Mouse (Mus musculus): Measurements from ENCODE around the gene Begain. TPM values are rescaled to one million over a fixed set of nuclear protein-coding genes. Genes with fewer than 3 reads are reported as not detected.

The Begain gene
- polyA plus RNA-seq, 1 experiment = 1.7 TPM

DNA sequence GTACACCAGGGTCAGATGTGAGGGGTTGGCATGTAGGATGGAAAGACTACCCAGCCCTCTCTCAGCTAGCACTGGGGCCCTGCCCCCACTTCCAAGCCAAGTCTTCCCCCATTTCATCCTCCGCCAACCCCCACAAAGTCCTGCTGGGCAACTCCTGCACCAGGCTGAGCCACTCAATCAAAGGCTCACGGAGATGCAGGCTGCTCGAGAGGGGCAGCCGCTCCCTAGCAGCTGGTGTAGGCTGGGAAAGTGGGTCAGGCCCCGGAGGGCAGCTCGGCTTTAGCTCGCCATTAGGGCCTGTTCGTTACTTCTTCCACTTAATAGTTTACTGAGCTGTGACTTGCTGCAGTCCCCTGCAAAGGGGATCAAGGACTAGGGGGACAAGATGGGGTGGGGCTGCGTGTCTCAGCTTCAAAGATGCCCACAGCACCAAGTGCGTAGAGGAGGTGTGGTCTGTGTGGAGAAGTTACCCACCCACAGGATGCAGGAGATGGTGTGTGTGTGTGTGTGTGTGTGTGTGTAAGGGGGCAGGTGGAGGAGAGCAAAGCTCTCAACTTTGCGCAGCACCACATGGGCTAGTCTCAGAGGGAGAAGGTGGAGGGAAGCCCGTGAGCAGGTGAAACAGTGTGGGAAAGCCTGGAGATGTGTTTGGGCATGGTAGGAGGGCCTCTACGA is 22.6 kb upstream of the Begain start:
- Histone ChIP-seq H3K4me1 (ENCODE audit: control insufficient read depth, insufficient read depth, insufficient read length, low read length) (no peaks in the 10 kb centered on the region), H3K27ac (ENCODE audit: insufficient read depth, low read depth, low read length) (no peak overlapping the region), H3K36me3 (ENCODE audit: control insufficient read depth, insufficient read depth, low read length) (no peaks in the 10 kb centered on the region), H3K4me3 (ENCODE audit: low read depth, low read length) (no peak overlapping the region), H3K27me3 (ENCODE audit: control insufficient read depth, insufficient read depth, low read length) (no peaks in the 10 kb centered on the region)
- no peak for TF ChIP-seq POLR2A (IDR thresholded peaks at IDR 0.05; ENCODE audit: low read depth, low read length)
- TF ChIP-seq CTCF (IDR thresholded peaks at IDR 0.05; ENCODE audit: extremely low read depth, insufficient read length, insufficient replicate concordance, low read depth, low read length) = no peak
- 75% methylated on average over 13 of the region's 13 CpGs for WGBS

DNA sequence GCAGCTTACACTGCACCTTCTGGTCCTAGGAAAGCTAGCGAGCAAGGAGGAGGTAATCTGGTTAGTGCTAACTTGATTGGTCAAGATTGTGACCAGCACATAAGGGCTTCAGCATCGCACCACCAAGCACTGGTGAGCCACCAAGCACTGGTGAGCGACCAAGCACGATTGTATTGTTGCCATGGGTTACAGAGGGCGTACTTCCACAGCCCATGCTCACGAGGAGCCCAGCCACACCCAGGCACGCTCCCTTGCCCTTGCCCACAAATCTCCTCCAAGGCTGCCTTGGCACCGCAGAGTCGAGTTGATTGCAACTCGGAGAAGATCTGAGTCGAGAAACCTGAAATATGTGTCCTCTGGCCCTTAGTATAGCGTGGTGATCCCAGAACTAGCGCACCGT is 22.0 kb upstream of the Begain start:
- TF ChIP-seq POLR2A (IDR thresholded peaks at IDR 0.05; ENCODE audit: low read depth, low read length) (no peak), CTCF (IDR thresholded peaks at IDR 0.05; ENCODE audit: extremely low read depth, insufficient read length, insufficient replicate concordance, low read depth, low read length) (no peak)
- 78% methylated on average over 14 of the region's 14 CpGs for WGBS
- H3K36me3 ChIP-seq (ENCODE audit: control insufficient read depth, insufficient read depth, low read length) = no peaks in the 10 kb centered on the region
- H3K27ac ChIP-seq (ENCODE audit: insufficient read depth, low read depth, low read length) = no peak overlapping the region
- H3K27me3 ChIP-seq (ENCODE audit: control insufficient read depth, insufficient read depth, low read length) = no peaks in the 10 kb centered on the region
- no peaks in the 10 kb centered on the region for H3K4me1 ChIP-seq (ENCODE audit: control insufficient read depth, insufficient read depth, insufficient read length, low read length)
- no peak overlapping the region for H3K4me3 ChIP-seq (ENCODE audit: low read depth, low read length)

DNA sequence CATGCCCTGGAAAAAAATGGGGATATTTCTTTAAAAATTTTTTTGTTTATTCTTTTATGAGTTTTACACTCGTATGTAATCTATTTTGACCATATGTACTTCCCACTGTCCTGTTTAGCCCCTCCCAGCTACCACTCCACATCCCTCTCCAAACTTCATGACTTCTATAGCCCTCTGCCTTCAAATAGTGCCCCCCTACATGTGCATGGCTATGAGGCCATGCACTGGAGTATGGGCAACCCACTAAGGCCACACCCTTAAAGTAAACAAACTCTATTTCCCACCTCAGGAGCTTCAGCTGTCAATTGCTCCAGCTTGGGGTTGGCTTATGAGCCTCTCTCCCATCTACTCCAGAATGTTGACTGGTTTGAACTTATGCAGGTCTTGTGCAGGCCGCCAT is 18.1 kb upstream of the Begain start:
- H3K4me1 ChIP-seq (ENCODE audit: control insufficient read depth, insufficient read depth, insufficient read length, low read length) = no peaks in the 10 kb centered on the region
- 58% methylated on average over 2 of the region's 2 CpGs for WGBS
- H3K36me3 ChIP-seq (ENCODE audit: control insufficient read depth, insufficient read depth, low read length) = no peaks in the 10 kb centered on the region
- H3K27ac ChIP-seq (ENCODE audit: insufficient read depth, low read depth, low read length) = no peak overlapping the region
- TF ChIP-seq POLR2A (IDR thresholded peaks at IDR 0.05; ENCODE audit: low read depth, low read length) = no peak
- no peak for TF ChIP-seq CTCF (IDR thresholded peaks at IDR 0.05; ENCODE audit: extremely low read depth, insufficient read length, insufficient replicate concordance, low read depth, low read length)
- H3K27me3 ChIP-seq (ENCODE audit: control insufficient read depth, insufficient read depth, low read length) = no peaks in the 10 kb centered on the region
- no peak overlapping the region for H3K4me3 ChIP-seq (ENCODE audit: low read depth, low read length)

DNA sequence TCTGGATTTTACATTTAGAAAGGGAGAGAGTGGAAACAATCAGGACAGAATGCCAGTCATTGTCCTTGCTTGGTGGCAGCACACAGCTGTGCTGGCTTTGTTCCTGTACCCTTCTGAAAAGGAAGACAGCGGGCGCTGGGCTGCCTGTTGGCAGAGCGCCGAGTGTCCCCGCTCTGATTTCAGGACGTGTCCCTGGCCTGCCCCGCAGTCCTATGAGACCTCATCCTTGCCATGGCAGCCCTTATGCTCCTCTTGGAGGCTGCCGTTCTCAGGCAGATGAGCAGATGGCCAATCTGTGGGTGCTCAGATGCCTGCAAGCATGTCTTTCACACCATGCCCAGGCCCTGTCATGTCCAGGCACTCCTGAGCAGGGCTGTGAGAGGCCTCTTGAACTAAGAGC is 17.7 kb upstream of the Begain start:
- H3K4me3 ChIP-seq (ENCODE audit: low read depth, low read length) = no peak overlapping the region
- 87% methylated on average over 8 of the region's 8 CpGs for WGBS
- no peaks in the 10 kb centered on the region for H3K36me3 ChIP-seq (ENCODE audit: control insufficient read depth, insufficient read depth, low read length)
- TF ChIP-seq POLR2A (IDR thresholded peaks at IDR 0.05; ENCODE audit: low read depth, low read length) (no peak), CTCF (IDR thresholded peaks at IDR 0.05; ENCODE audit: extremely low read depth, insufficient read length, insufficient replicate concordance, low read depth, low read length) (no peak)
- no peak overlapping the region for H3K27ac ChIP-seq (ENCODE audit: insufficient read depth, low read depth, low read length)
- no peaks in the 10 kb centered on the region for H3K27me3 ChIP-seq (ENCODE audit: control insufficient read depth, insufficient read depth, low read length)
- H3K4me1 ChIP-seq (ENCODE audit: control insufficient read depth, insufficient read depth, insufficient read length, low read length) = no peaks in the 10 kb centered on the region

DNA sequence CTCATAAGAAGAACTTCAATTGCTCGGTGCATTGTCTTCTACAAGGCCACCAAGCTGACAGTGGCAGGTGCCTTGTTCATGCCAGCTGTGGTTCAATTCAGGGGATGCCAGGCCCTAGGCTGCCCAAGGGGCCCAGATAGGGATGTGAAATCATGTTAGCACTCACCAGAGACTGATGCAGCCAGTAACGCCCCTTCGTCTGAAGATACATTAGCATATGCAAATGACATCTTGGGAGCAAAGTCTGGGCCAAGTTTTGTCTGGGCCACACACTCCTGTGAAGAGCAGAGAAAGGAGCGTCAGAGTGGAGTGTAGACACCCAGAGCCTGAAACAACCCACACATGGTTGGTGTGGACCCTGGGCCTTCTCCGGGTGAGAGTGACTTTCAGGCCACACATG is 17.0 kb upstream of the Begain start:
- Histone ChIP-seq H3K4me1 (ENCODE audit: control insufficient read depth, insufficient read depth, insufficient read length, low read length) (no peaks in the 10 kb centered on the region), H3K36me3 (ENCODE audit: control insufficient read depth, insufficient read depth, low read length) (no peaks in the 10 kb centered on the region), H3K4me3 (ENCODE audit: low read depth, low read length) (no peak overlapping the region), H3K27ac (ENCODE audit: insufficient read depth, low read depth, low read length) (no peak overlapping the region), H3K27me3 (ENCODE audit: control insufficient read depth, insufficient read depth, low read length) (no peaks in the 10 kb centered on the region)
- WGBS = 73% methylated on average over 5 of the region's 5 CpGs
- no peak for TF ChIP-seq POLR2A (IDR thresholded peaks at IDR 0.05; ENCODE audit: low read depth, low read length)
- no peak for TF ChIP-seq CTCF (IDR thresholded peaks at IDR 0.05; ENCODE audit: extremely low read depth, insufficient read length, insufficient replicate concordance, low read depth, low read length)

DNA sequence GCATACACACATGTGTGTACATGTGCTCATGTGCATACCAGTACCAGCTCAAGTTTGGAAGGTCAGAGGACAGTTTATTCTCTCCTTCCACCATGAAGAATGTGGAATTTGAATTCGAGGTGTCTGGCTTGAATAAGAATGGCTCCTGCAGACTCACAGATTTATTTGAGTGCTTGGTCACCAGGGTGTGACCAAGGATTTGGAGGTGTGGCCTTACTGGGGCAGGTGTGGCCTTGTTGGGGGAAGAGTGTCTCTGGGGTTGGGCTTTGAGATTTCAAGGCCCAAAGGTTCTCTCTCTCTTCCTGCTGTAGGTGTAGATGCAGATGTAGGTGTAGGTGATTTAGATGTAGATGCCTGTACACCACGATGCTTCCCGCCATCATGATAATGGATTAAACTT is 15.5 kb upstream of the Begain start:
- H3K27ac ChIP-seq (ENCODE audit: insufficient read depth, low read depth, low read length) = no peak overlapping the region

DNA sequence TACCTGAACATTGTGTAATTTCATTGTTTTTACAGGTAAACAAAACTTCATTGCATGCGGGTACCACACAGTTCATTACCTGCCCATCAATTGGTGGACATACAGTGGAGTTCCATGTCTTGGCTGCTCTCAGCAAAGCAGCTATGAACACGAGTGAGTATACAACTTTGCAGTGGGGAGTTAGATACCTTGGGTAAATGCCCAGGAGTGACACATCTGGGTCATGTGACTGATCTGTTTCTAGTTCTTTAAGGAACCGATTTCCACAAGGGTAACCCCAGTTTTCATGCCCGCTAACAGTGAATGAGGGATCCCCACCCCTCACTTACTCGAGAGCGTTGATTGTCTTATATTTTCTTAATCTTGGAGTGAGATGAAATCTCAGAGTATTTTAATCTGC is 9.0 kb upstream of the Begain start:
- Histone ChIP-seq H3K27me3 (ENCODE audit: control insufficient read depth, insufficient read depth, low read length) (no peaks in the 10 kb centered on the region), H3K36me3 (ENCODE audit: control insufficient read depth, insufficient read depth, low read length) (no peaks in the 10 kb centered on the region), H3K4me1 (ENCODE audit: control insufficient read depth, insufficient read depth, insufficient read length, low read length) (no peaks in the 10 kb centered on the region), H3K27ac (ENCODE audit: insufficient read depth, low read depth, low read length) (no peak overlapping the region), H3K4me3 (ENCODE audit: low read depth, low read length) (no peak overlapping the region)
- 67% methylated on average over 6 of the region's 6 CpGs for WGBS
- TF ChIP-seq CTCF (IDR thresholded peaks at IDR 0.05; ENCODE audit: extremely low read depth, insufficient read length, insufficient replicate concordance, low read depth, low read length) (no peak), POLR2A (IDR thresholded peaks at IDR 0.05; ENCODE audit: low read depth, low read length) (no peak)

More for the DNA sequence above, 15.5 kb upstream of the Begain start:
- H3K4me1 ChIP-seq (ENCODE audit: control insufficient read depth, insufficient read depth, insufficient read length, low read length) = no peaks in the 10 kb centered on the region
- H3K4me3 ChIP-seq (ENCODE audit: low read depth, low read length) = no peak overlapping the region
- H3K27me3 ChIP-seq (ENCODE audit: control insufficient read depth, insufficient read depth, low read length) = no peaks in the 10 kb centered on the region
- TF ChIP-seq POLR2A (IDR thresholded peaks at IDR 0.05; ENCODE audit: low read depth, low read length) (no peak), CTCF (IDR thresholded peaks at IDR 0.05; ENCODE audit: extremely low read depth, insufficient read length, insufficient replicate concordance, low read depth, low read length) (no peak)
- WGBS = 80% methylated on average over 3 of the region's 3 CpGs
- no peaks in the 10 kb centered on the region for H3K36me3 ChIP-seq (ENCODE audit: control insufficient read depth, insufficient read depth, low read length)

Measured in small intestine, adult 2 months (tissue).